Mouse (Mus musculus) kidney, postnatal 0 days (tissue): ENCODE measurements around the gene Micu1. TPM values are rescaled to one million over a fixed set of nuclear protein-coding genes. Genes with fewer than 3 reads are reported as not detected.

ENCODE experiments used
- ATAC-seq: fragments of 200-750 bp; cut with Nextera tagmentation; replicated peaks from 2 replicates; pipeline ENCODE4 v1.8.0; 2017; ENCODE audit warnings: low read depth, moderate number of reproducible peaks, moderate TSS enrichment, moderate library complexity; ENCODE audit not compliant: low FRiP score
- DNase-seq: peaks from one replicate; pipeline ENCODE4 v3.0.0-alpha.2; 2016; ENCODE audit warnings: low spot score
- H3K27ac ChIP-seq: fragments of 300-500 bp; sonication (generic); 2 replicates; pipeline ENCODE4 v1.5.1; 2014; ENCODE audit warnings: mild to moderate bottlenecking
- H3K27me3 ChIP-seq: fragments of 300-500 bp; sonication (generic); 2 replicates; pipeline ENCODE4 v1.6.1; 2014; ENCODE audit warnings: low read length, mixed read lengths; ENCODE audit not compliant: insufficient read depth
- H3K36me3 ChIP-seq: fragments of 300-500 bp; sonication (generic); 2 replicates; pipeline ENCODE4 v1.6.1; 2014; ENCODE audit warnings: low read length, mixed read lengths; ENCODE audit not compliant: insufficient read depth
- H3K4me1 ChIP-seq: fragments of 300-500 bp; sonication (generic); replicated peaks from 2 replicates; pipeline ENCODE4 v1.6.1; 2014; ENCODE audit warnings: antibody characterized with exemption, low read length, mixed read lengths; ENCODE audit not compliant: insufficient read depth
- H3K4me2 ChIP-seq: fragments of 300-500 bp; sonication (generic); 2 replicates; pipeline ENCODE4 v1.6.1; 2014; ENCODE audit warnings: mild to moderate bottlenecking, low read length, moderate library complexity, mixed read lengths
- H3K4me3 ChIP-seq: fragments of 300-500 bp; sonication (generic); replicated peaks from 2 replicates; pipeline ENCODE4 v1.5.1; 2014; ENCODE audit warnings: low read depth, low read length
- H3K9ac ChIP-seq: fragments of 300-500 bp; sonication (generic); 2 replicates; pipeline ENCODE4 v1.6.1; 2014; ENCODE audit warnings: low read depth, low read length
- H3K9me3 ChIP-seq: fragments of 300-500 bp; sonication (generic); replicated peaks from 2 replicates; pipeline ENCODE4 v1.6.1; 2016; ENCODE audit warnings: low read length, inconsistent platforms, mixed read lengths
- CTCF ChIP-seq: IDR thresholded peaks from 2 replicates; pipeline ENCODE4 v1.5.1; 2016; ENCODE audit warnings: antibody characterized with exemption, low read depth, mild to moderate bottlenecking, moderate library complexity
- WGBS: fragments of 180-500 bp; shearing (Covaris S2); extraction: QIAGEN DNeasy Blood & Tissue Kit; methylation state at CpG from one replicate; pipeline ENCODE4 v1.1.7; 2014; 5-methylcytosine and 5-hydroxymethylcytosine counted together
- polyA plus RNA-seq: library from polyadenylated mRNA; unstranded; fragments of >200 nt; fragmentation: Nextera tagmentation; extraction: Ambion mirVana; gene quantifications from 2 replicates; pipeline ENCODE4 v1.2.1, GENCODE M21; 2015

Micu1 gene
- polyA plus RNA-seq, 1 experiment from 2014 or later, result 60.9 TPM

DNA sequence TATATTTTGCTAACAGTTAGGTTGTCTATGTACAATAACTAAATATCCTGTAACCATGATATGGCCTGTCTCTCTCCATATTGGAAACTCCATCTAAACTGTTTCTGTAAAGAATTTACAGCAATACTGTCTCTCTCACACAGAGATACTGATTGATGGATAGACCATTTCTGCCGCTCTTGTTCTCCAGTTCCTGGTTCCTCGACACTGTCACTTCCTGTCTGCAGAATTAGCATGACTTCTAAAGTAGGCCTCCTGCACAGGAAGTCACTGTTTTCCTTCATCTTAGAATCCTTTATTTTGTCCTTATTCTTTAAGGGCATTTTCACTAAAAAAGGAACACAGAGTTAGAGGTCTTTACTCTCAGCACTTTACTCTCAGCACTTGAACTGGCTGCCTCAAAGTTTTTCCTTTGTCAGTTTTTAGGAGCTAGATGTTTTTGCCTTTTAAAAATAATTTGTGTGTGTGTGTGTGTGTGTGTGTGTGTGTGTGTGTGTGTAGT, 46.5 kb downstream of the Micu1 start:
- Histone ChIP-seq H3K9ac (no peak overlapping the region), H3K27me3 (no peaks in the 10 kb centered on the region), H3K36me3 (peaks cover 13% of the 10 kb centered on the region; the same call in 1 of the 2 replicates), H3K4me1 (no peaks in the 10 kb centered on the region), H3K4me2 (no peak overlapping the region), H3K4me3 (no peak overlapping the region), H3K27ac (no peak overlapping the region), H3K9me3 (no peaks in the 10 kb centered on the region)
- 63% methylated on average over 2 of the region's 2 CpGs for WGBS
- no peak for ATAC-seq
- no peak for TF ChIP-seq CTCF
- no peak for DNase-seq

DNA sequence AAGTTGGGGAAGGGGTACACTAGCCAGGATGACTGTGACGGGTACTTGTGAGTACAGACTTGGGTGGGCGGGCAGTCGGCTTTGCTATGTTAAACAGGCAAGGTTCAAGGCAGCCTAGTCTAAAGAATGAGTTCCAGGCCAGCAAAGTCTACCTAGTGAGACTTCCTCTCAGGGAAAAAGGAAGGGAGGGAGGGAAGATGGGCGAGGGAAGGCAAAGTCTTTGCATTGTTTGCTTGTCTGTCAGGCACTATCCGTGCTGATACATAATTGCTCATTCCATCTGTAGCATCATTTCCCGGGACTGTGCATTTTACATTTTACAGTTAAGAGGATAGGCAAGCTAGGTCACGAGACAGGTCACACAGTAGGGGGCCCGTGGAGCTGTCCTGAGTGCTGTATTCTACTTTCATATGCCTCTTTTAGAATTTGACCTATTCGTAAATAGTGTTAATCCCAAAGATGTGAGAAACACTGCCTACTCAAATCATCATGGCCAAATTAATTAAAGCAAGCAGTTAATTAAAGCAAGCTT, 51.3 kb downstream of the Micu1 start:
- no peak for DNase-seq
- H3K4me1 ChIP-seq, result no peaks in the 10 kb centered on the region
- no peak overlapping the region for H3K4me2 ChIP-seq
- no peak for TF ChIP-seq CTCF
- H3K9me3 ChIP-seq, result no peaks in the 10 kb centered on the region
- 68% methylated on average over 9 of the region's 9 CpGs for WGBS
- no peak overlapping the region for H3K27ac ChIP-seq
- no peak overlapping the region for H3K9ac ChIP-seq
- H3K36me3 ChIP-seq, result peaks cover 13% of the 10 kb centered on the region; the same call in 1 of the 2 replicates
- no peak overlapping the region for H3K4me3 ChIP-seq
- no peaks in the 10 kb centered on the region for H3K27me3 ChIP-seq
- no peak for ATAC-seq

DNA sequence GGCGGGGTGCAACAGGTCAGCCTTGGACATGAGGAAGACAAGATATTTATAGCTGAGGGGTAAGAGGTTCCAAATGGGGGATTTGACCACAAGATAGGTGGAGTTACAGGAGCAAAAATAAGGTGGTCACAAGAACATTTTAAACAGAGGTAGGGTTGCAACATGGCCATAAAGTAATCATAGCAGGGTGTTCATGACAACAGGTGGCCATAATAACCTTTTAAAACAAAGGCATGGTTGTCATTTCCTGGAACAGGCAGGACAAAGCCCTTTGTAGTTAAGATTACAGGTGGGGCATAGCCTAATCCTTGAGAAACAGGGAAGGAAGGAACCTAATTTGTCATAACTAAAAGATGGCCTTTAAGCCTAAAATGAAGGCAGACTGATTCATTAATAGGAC, 51.8 kb downstream of the Micu1 start:
- no peak for TF ChIP-seq CTCF
- no peak overlapping the region for H3K4me2 ChIP-seq
- ATAC-seq (no peak), DNase-seq (no peak)
- no peak overlapping the region for H3K4me3 ChIP-seq
- no peak overlapping the region for H3K9ac ChIP-seq
- H3K27ac ChIP-seq, result no peak overlapping the region
- WGBS, result 92% methylated on average over 1 of the region's 1 CpGs
- no peaks in the 10 kb centered on the region for H3K4me1 ChIP-seq
- H3K27me3 ChIP-seq, result no peaks in the 10 kb centered on the region
- peaks cover 13% of the 10 kb centered on the region; the same call in 1 of the 2 replicates for H3K36me3 ChIP-seq
- no peaks in the 10 kb centered on the region for H3K9me3 ChIP-seq

DNA sequence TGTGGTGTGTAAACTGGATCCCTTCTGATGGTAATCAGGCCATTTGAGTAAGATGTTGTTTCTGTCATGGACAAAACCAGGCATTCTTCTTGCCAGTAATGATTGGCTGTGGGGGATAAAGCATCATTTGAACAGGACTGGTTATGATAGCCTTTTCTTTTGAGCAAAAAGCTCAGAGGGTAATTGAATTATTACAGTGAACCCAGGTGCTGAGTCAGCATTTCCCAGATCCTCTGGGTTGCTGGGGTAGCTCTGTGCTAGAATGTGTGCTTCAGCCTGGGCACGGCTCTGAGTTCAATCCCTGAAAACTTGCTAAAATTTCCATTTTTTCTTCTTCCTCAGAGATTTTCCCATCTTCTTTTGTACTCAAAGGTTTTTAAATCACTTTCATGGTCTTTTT, 52.6 kb downstream of the Micu1 start:
- Histone ChIP-seq H3K27me3 (no peaks in the 10 kb centered on the region), H3K36me3 (peaks cover 13% of the 10 kb centered on the region; the same call in 1 of the 2 replicates), H3K9ac (no peak overlapping the region), H3K9me3 (no peaks in the 10 kb centered on the region), H3K4me2 (no peak overlapping the region), H3K4me1 (no peaks in the 10 kb centered on the region), H3K4me3 (no peak overlapping the region), H3K27ac (no peak overlapping the region)
- TF ChIP-seq CTCF, result no peak
- DNase-seq (no peak), ATAC-seq (no peak)
- 83% methylated on average over 1 of the region's 1 CpGs for WGBS

DNA sequence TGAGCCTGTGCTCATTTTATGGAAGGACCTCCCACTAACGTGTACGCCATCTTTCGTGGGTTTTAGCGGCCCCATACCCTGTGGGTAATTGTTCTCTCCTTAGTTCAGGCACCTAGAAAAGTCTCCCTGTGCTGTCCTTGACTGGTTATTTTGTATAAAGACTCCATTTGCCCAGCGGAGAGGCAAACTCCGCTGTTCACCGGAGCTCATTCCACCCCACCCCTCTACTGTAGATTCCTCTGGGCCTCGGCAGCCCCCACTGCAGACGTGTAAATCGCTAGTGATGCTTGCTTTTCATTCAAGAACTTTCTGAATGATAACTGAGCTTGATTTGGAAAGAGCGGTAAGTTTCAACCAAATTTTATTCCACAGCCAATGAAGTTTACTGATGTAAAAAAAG, 53.4 kb downstream of the Micu1 start:
- ATAC-seq, result no peak
- Histone ChIP-seq H3K9ac (no peak overlapping the region), H3K36me3 (peaks cover 12% of the 10 kb centered on the region; the same call in 1 of the 2 replicates), H3K27ac (no peak overlapping the region), H3K4me2 (peak overlapping the region; percentile 38), H3K4me1 (no peaks in the 10 kb centered on the region), H3K4me3 (no peak overlapping the region), H3K9me3 (no peaks in the 10 kb centered on the region), H3K27me3 (no peaks in the 10 kb centered on the region)
- TF ChIP-seq CTCF, result no peak
- 46% methylated on average over 11 of the region's 11 CpGs for WGBS
- DNase-seq, result no peak

DNA sequence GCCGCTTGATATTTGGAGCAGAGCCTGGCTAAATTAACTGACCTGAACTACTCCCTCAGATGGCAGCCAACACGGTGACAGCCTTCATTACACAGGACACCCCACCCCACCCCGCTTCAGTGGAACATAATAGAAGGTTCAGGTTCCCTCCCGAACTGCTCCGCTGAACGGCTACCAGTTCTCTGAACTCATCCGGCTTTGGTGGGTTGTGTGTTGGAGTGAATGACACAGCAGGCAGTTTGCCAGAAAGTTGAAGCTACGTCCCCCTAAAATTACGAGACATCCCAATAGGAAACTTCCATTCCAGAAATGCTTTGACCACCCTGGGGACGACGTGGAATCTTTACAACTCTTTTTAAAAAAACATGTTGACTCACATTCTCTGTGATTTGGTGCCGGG, 53.8 kb downstream of the Micu1 start:
- TF ChIP-seq CTCF, result no peak
- peak; percentile 81 for DNase-seq
- ATAC-seq, result peak; percentile 40; the same call in 1 of the 2 replicates

More for the DNA sequence above, 53.8 kb downstream of the Micu1 start:
- no peaks in the 10 kb centered on the region for H3K4me1 ChIP-seq
- H3K36me3 ChIP-seq, result peaks cover 8% of the 10 kb centered on the region; the same call in 1 of the 2 replicates
- H3K4me2 ChIP-seq, result peak overlapping the region; percentile 38
- H3K27ac ChIP-seq, result no peak overlapping the region
- no peak overlapping the region for H3K9ac ChIP-seq
- 26% methylated on average over 12 of the region's 12 CpGs for WGBS
- no peak overlapping the region for H3K4me3 ChIP-seq
- no peaks in the 10 kb centered on the region for H3K27me3 ChIP-seq
- H3K9me3 ChIP-seq, result no peaks in the 10 kb centered on the region
